Mouse (Mus musculus) olfactory bulb, adult 2 months (tissue): Measurements from ENCODE around the gene Sub1.

Experiments
- CTCF ChIP-seq: fragments of 200-500 bp; IDR thresholded peaks from 2 replicates; pipeline ENCODE4 v1.5.1; 2012; ENCODE audit warnings: low read depth, mild to moderate bottlenecking, low read length, moderate library complexity; ENCODE audit not compliant: insufficient read depth
- POLR2A ChIP-seq: fragments of 200-500 bp; IDR thresholded peaks from 2 replicates; pipeline ENCODE4 v1.6.1; 2012; ENCODE audit warnings: mild to moderate bottlenecking, low read depth, low read length, moderate library complexity; ENCODE audit not compliant: insufficient read depth

DNA sequence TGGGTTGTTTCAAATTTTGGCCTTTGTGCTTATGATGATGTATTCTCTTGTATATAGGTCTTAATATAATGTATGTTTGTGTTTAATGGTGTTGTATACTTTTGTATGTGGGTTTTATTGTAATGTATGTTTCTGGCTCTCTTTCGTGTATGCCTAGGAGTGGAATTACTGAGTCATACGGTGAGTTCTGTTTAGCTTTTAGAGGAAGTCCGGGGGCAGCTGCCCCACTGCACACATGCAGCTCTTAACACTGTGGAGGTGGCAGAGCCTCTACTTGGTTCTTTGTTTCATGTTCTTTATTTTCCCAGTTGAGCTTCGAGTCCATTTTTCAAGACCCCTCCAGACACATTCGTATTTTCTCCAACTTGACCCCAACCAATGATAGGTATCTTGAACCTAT lies 29.2 kb upstream of the Sub1 start:
- TF ChIP-seq CTCF (no peak), POLR2A (no peak)
